Mouse (Mus musculus) limb, embryonic 12.5 days (tissue): ENCODE results near the gene Olfr94. TPM values are rescaled to one million over a fixed set of nuclear protein-coding genes. Genes with fewer than 3 reads are reported as not detected.

Experiments
- polyA plus RNA-seq: library from polyadenylated mRNA; unstranded; fragments of >200 nt; fragmentation: Nextera tagmentation; extraction: Ambion mirVana; gene quantifications from 2 replicates; pipeline ENCODE4 v1.2.1, GENCODE M21; 2016

Gene Olfr94
- polyA plus RNA-seq, 1 experiment from 2014 or later: not detected

Other genes starting within 250 kb of the Olfr94 start
- 109 and 116 TPM in 2 replicates for gene Ppp1r11, start 249.3 kb downstream of the Olfr94 start, polyA plus RNA-seq
- gene Znrd1, start 242.4 kb downstream of the Olfr94 start, polyA plus RNA-seq: 114 and 115 TPM in 2 replicates
- 7.0 and 7.4 TPM in 2 replicates for gene Znrd1as, start 242.4 kb downstream of the Olfr94 start, polyA plus RNA-seq
- not detected in 2 replicates for gene 2410137M14Rik, start 219.8 kb downstream of the Olfr94 start, polyA plus RNA-seq
- 1.4 and 1.9 TPM in 2 replicates for gene H2-M5, start 211.5 kb downstream of the Olfr94 start, polyA plus RNA-seq
- 124 and 130 TPM in 2 replicates for gene Zfp57, start 199.8 kb downstream of the Olfr94 start, polyA plus RNA-seq
- gene Mog, start 177.6 kb downstream of the Olfr94 start, polyA plus RNA-seq: 0.24 TPM in 1 of 2 replicates, not detected in the other
- 18.0 and 18.1 TPM in 2 replicates for gene Gabbr1, start 155.0 kb downstream of the Olfr94 start, polyA plus RNA-seq
- gene Olfr90, start 112.5 kb downstream of the Olfr94 start, polyA plus RNA-seq: 0.08 TPM in 1 of 2 replicates, not detected in the other
- gene Olfr91, start 102.7 kb downstream of the Olfr94 start, polyA plus RNA-seq: not detected in 2 replicates
- not detected in 2 replicates for gene Olfr92, start 80.9 kb downstream of the Olfr94 start, polyA plus RNA-seq
- gene Olfr93, start 39.5 kb downstream of the Olfr94 start, polyA plus RNA-seq: not detected in 2 replicates
- not detected in 2 replicates for gene Ubd, start 7.1 kb downstream of the Olfr94 start, polyA plus RNA-seq
- not detected in 2 replicates for gene Olfr95, start 12.1 kb upstream of the Olfr94 start, polyA plus RNA-seq
- not detected in 2 replicates for gene Olfr96, start 19.2 kb upstream of the Olfr94 start, polyA plus RNA-seq
- not detected in 2 replicates for gene Olfr97, start 36.3 kb upstream of the Olfr94 start, polyA plus RNA-seq
- not detected in 2 replicates for gene Olfr98, start 62.8 kb upstream of the Olfr94 start, polyA plus RNA-seq
- gene H2-M3, start 69.2 kb upstream of the Olfr94 start, polyA plus RNA-seq: 1.6 and 1.8 TPM in 2 replicates
- not detected in 2 replicates for gene Olfr99, start 82.5 kb upstream of the Olfr94 start, polyA plus RNA-seq
- not detected in 2 replicates for gene Olfr101, start 103.3 kb upstream of the Olfr94 start, polyA plus RNA-seq
- not detected in 2 replicates for gene Olfr102, start 116.1 kb upstream of the Olfr94 start, polyA plus RNA-seq
- not detected in 2 replicates for gene Olfr103, start 138.7 kb upstream of the Olfr94 start, polyA plus RNA-seq
- gene Olfr104-ps, start 158.6 kb upstream of the Olfr94 start, polyA plus RNA-seq: not detected in 2 replicates
- not detected in 2 replicates for gene Olfr105-ps, start 178.0 kb upstream of the Olfr94 start, polyA plus RNA-seq
- gene Olfr106-ps, start 189.4 kb upstream of the Olfr94 start, polyA plus RNA-seq: not detected in 2 replicates
- not detected in 2 replicates for gene Olfr107, start 198.2 kb upstream of the Olfr94 start, polyA plus RNA-seq
- not detected in 2 replicates for gene Olfr108, start 244.5 kb upstream of the Olfr94 start, polyA plus RNA-seq